Mouse (Mus musculus) Muller cell, postnatal 12 days (primary cell): ENCODE measurements around the gene Daam1.

Experiments used
- DNase-seq: peaks from one replicate; pipeline ENCODE4 v3.0.0-alpha.2; 2015; ENCODE audit errors: inconsistent ontology term

Daam1 gene

DNA sequence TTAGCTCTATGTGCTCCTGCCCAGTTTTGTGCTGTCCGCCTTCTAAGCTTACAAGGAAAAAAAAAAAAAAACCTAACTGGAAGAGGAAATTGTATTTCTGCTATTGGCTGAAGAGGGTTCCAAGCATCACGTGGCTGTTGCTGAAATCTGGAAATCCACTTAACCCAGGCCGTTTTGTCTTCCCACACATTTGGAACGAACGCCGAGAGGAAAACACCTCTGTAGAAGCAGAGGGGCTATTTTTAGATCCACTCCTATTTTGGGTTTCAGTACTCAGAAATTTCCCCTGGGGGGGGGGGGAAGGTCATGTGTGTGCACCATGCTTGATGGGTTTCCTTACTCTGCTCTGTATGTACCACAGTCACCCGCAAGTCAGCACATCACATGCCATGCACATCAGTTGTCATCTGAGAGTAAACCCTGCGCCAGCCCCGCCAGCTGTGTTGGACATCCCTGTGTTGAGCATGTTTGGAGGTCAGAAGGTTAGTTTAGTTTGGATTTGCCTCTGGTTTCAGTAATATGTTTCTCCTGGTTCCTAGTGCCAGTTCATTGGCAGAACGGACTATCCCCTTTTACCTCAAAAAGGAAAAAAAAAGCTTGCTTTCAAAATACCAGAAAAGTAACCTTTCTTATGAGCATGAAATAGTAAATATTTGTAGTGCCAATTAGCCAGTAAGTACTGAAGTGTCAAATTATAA, 33.1 kb downstream of the Daam1 start:
- DNase-seq, result no peak

DNA sequence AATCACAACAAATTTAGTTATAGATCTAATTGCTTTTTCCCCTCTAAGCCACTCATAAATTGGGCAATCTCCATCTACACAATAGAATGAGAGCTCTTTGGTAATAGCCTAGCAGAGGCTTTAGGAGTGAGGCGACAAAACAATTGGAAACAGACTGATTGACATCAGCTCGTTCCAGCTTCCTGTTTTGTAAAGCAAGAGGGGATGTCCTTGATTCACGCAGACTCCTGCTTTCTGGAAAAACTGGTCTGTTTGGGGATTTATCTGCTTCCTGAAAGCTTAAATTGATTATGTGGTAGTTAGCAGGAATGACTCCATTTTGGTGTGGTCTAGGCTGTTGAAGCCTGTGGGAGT, 33.6 kb downstream of the Daam1 start:
- DNase-seq, result no peak

GRCm38 (mm10) chr12:71865937-71866336, 35.1 kb downstream of the Daam1 start:
- DNase-seq, result no peak

DNA sequence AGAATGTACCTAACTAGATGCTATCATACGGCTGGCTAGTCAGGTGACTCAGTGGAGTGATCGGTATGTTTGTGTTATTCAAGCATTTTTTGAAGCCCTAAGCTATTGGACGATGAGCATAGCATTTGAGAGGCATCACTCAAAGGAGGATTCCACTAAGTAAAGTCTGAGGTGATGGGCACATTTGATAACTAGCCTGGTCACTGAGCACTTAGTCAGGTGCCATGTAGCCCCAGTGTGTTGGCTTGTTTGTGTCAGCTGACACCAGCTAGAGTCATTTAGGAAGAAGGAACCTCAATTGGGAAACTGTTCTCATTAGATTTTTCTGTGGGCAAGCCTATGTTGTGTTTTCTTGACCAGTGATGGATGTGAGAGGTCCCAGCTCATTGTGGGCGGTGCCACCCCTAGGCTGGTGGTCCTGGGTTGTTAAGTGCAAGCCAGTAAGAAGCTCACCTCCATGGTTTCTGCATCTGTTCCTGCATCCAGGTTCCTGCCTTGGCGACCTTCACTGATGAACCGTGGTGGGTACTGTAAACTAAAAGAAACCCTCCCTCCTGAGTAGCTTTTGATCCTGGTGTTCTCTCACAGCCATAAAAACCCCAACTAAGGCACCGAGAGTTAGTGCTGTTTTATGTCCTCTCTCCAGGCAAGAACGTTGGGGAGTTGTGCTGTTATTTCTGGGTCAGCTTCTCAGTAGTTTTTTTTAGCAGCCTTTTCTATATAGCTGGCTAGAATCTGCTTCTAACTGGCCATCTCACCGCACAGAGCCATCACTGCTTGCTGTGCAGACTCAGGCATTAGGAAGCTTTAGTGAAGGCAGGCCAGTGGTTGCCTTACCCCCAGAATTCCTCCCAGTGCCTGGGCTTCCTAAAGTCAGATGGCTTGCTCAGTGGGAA, 36.7 kb downstream of the Daam1 start:
- no peak for DNase-seq

GRCm38 (mm10) chr12:71870644-71871043, 39.8 kb downstream of the Daam1 start:
- DNase-seq, result no peak

GRCm38 (mm10) chr12:71872330-71872729, 41.5 kb downstream of the Daam1 start:
- no peak for DNase-seq

DNA sequence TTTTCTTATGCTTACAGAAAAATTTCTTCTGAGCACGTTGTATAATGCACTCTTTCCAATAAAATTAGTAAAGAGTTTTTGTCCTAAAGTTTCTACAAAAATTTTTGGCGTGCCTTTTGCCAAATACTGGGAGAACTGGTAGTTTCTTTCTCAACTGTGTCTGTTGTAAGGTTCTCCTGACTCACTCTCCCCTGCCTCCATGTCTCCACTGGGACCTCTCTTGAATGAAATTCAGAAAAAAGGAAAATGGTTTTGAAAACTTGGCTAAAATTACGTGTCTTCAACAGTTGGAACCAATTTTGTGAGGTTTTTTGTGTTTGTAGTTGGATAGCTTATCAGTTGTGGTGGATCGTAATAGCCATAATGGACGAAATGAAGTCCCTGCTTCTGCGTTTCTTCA, 43.7 kb downstream of the Daam1 start:
- DNase-seq, result no peak

DNA sequence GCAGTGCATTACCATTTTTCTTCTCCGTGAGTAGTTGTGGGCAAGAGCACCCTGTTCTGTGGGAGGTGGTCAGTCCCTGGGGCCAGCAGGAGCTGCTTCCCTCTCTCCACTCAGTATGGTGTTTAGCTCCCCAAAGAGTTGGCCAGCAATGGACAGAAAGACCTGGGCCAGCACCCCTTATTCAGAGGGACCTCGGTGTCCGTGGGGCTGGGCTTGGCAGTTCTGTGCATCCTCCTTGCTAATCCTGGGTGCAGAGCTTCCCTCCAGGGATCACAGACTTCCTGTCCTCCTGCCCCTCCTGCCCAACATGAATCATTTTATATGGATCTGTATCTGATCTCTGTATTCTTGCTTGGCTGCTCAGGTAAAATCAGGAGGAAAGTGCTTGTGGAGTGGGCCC, 44.1 kb downstream of the Daam1 start:
- DNase-seq, result no peak

GRCm38 (mm10) chr12:71875761-71876489, 45.0 kb downstream of the Daam1 start:
- DNase-seq, result no peak

DNA sequence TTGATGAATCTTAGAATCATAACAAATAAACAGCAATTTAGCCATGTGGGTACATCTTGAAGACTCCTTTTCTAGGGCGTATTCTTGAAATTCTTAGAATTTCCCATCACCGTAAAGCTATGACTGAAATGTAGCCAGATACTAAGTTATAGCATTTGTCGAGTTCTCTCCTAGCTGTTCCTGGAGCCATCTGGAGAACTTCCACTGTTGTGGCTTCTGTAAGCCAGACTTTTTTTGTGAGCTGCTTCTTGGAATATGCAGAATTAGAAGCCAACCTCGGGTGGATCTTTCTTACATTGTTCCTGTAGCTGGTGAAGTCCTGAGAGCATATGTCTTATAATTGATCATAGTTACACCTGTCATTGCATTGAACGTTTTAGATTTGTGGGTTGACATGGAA, 50.1 kb downstream of the Daam1 start:
- no peak for DNase-seq

GRCm38 (mm10) chr12:71881477-71881876, 50.6 kb downstream of the Daam1 start:
- DNase-seq, result no peak

- no peak for DNase-seq
Observed at GRCm38 (mm10) chr12:71883066-71883711, 52.3 kb downstream of the Daam1 start.

DNA sequence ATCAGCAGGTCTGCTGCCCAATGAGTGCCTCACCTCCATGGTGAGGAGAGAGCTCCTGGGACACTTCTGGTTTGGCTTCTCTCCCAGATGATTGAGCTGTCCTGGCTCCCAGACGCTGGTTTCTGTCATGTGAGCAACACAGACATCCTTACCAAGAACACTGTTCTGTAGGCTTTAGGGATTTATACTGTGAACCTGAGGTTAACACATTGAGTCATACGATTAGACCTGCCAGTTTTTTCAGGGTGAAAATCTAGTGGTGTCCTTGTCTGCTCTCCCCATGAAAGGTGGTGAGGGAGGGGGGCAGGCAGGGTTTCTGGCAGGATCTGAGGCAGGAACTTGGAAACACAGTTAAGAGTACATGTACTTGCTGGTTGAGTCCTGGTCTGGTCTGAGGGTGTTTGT, 54.3 kb downstream of the Daam1 start:
- no peak for DNase-seq

DNA sequence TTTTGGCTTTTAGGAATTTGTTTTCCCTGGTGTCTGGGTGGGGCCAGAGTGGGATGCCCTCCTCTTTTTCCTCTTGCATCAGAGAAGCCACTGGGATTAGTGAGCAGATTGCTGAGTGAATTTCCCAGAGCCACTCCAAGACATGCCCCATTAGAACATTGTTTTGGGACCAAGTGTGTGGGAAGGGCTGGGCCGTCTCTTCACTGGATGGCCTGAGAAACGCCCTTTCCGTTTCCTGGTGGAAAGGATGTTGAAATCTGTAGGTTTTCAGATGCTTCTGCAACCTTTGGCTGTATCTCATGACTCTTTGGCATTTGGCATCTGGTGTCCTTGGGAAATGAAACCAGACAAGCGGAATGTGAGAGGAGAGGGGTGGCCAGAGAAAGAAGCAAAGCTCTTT, 54.8 kb downstream of the Daam1 start:
- peak; percentile 66 for DNase-seq

DNA sequence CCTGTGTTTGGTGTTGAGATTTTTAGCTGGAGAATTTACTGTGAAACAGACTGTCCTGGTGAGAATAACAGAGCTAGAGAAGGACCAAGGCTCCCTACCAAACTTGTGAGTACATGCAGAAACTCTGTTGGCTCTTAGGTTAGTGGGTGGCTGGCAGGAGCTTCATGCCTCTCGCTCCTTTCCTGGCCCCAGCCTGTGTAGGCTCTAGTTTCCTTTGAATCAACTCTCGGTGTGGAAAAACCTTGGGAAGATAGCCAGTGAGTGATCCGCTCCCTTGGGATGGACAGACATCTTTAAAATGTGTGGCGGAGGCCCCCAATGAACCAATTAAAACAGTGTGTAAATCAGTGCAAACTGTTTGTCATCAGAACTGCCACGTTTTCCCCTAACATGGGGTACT, 55.5 kb downstream of the Daam1 start:
- no peak for DNase-seq

DNA sequence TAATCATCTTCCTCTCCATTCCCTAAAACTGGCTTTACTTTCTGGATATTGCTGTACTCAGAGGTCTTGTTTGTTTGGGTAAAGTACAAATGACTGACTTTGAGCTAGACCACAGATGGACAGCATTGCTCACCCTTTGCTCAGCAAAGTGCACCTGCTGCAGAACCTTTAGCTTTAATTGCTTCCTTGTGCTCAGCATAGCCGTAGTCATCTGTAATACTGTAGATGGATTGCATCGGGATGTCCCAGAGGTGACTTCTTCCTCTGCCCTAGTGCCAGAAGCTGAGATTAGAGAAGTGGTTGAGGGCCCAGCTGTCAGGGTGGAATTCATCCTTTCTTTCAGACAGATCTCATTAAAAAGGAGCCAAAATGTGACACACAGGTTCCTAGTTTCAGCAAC, 56.1 kb downstream of the Daam1 start:
- peak; percentile 74 for DNase-seq

- peak; percentile 92 for DNase-seq
Observed at GRCm38 (mm10) chr12:71888370-71888769, 57.5 kb downstream of the Daam1 start.

DNA sequence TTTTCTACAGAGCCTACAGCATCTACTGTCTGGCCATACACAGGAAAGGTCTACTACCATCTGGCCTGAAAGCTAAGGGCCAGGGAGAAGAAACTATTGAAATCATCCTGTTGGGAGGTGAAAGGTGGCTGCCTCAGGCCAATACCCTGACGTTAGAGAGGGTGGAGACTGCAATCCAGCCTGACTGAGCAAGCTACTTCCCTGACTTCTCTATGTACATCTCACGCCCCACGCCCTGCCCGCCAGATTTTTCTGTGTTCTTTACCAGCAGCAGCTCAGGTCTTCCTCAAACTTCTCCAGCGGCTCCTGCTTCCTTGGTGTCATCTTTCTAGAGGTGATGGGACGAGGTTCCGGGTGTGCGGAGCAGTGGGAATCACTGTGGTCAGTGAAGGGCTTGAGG, 58.4 kb downstream of the Daam1 start:
- no peak for DNase-seq

DNA sequence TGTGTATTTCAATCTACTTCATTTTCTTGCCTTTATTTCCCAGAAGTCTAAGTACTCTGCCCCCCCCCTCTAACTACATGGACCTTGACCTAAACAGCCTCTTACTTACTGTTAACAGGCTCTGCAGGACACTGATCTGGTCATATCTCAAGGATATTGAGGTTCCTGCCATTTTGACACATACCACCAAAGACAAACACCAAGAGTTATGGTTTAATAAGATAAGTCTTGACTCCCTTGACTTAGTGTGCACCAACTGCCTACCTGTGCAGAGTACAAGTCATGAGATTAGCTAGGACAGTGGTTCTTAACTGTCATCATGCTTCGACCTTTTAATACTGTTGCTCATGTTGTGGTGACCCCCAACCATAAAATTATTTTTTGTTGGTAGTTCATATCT, 59.4 kb downstream of the Daam1 start:
- DNase-seq, result no peak

DNA sequence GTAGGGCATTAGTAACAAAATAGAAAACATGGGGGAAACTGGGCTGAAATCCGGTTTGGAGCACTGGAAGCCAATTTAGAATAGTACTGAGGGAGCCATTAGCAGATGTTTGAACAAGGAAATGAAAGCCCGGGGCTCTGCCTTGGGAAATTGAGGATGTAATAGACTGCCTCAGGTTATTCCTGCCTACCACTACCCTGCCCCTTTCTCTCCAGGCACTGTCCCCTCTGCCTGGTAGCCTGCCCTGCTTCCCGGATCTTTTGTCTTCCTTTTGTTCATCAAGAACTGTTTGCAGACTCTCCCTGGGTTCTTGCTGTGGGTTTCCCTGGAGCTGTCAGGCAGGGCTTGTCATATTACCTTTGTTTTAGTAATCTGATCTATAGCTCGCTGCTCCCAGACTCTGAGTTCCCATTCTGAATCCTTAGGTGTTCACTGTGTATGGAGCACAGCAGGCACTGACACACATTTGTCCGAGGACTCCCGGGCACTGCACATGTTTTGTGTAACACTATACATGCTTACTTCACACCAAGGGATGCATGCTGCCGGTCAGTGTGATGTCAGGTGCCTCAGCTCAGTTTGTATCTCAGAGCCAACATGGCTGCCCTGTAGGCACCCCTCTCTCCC, 61.0 kb downstream of the Daam1 start:
- DNase-seq, result no peak

DNA sequence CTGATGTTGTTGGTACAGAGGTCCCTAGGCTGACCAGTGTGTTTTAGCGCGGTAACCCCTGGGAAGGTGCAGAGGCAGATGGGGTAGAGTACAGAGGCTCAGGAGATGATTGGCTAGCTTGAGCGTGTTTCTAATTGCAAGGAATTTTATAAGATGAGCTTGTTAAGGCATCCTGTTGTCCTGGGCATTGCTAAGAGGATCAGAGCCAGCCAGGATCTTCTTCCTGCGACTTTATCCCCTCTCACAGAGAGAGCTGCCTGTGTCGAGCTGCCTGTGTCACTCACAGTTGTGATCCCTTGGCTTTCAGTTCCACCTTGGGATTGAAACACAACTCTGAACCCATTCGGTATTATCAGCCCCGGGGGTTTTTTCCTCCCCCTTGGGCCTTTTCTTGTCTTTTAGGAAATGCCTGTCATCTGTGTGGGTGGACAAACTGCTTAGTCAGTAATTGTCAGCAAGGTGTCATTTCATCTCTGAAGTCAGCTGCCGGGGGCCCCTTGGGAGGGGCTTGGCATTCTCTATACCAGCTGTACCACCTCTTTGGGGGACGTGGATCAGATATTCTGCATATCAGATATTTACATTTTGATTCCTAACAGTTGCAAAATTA, 62.2 kb downstream of the Daam1 start:
- DNase-seq, result no peak
